Mouse (Mus musculus): ENCODE data around the gene I0C0044D17Rik.
A peak's percentile ranks its signal among the peaks of the same experiment; 100 is the strongest.

I0C0044D17Rik gene

DNA sequence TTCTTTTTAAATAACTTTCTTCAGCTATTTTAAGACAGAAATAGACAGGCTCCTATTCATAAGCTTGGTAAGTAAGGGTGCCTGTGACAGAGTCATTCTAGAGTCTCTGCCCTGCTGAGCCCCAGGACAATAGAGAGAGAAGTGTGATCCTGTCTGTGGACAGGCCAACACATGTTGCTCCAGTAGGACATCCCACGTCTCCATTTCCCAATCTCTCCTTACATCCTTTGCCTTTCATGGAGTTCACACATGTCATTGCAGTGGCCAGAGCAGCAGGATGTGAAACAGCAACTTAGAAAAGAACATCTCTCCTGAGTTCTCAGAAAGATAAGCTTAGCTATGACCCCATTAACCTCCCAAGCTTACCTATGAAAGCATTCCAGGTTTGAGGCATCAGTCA lies 8.1 kb upstream of the I0C0044D17Rik start:
- no peak for DNase-seq (ENCODE audit: inconsistent age in 2 of 2, low spot score in 1 of 2)

DNA sequence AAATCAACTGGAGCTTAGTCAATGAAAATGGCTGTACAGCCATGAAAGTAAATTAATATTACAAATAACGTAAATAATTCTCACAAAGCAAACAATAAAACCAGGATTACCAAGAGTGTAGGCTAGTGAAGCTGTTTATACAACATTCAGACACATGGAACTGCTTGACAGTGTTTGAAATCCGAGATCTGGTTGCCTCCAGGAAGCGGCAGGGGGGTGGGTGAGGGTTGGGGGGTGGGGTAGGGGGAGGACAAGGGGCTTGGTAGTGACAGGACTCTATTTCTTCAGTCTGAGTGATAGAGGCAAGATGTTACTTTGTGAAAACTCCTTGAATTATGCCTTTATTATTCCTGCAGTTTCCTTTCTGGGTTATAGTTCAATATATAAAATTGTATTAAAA lies 3.1 kb upstream of the I0C0044D17Rik start:
- DNase-seq (ENCODE audit: inconsistent age in 2 of 2, low spot score in 1 of 2) = no peak

- DNase-seq (ENCODE audit: inconsistent age in 2 of 2, low spot score in 1 of 2) = no peak
These were observed 593 bp downstream of the I0C0044D17Rik start for GRCm38 (mm10) chr4:98823047-98823446.

DNA sequence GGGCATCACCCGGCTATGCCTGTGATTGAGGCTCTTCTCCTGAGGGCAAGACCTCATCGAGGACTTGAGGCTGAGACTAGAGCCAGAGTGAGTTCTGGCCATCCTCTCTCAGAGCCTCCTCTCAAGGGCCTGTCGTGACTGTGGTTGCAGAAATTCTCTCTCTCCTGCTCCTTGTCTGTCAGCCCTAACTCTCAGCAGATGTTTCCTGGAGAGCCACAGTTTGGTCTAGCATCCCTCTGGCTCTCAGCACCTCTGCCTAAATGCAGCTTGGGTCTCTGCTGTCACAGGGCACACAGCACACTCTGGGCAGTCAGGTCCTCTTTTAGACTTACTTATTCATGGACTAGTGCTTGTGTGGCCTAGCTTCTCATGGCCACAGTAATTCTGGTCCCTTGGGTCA lies 1.2 kb downstream of the I0C0044D17Rik start:
- DNase-seq (ENCODE audit: inconsistent age in 2 of 2, low spot score in 1 of 2) = no peak

DNA sequence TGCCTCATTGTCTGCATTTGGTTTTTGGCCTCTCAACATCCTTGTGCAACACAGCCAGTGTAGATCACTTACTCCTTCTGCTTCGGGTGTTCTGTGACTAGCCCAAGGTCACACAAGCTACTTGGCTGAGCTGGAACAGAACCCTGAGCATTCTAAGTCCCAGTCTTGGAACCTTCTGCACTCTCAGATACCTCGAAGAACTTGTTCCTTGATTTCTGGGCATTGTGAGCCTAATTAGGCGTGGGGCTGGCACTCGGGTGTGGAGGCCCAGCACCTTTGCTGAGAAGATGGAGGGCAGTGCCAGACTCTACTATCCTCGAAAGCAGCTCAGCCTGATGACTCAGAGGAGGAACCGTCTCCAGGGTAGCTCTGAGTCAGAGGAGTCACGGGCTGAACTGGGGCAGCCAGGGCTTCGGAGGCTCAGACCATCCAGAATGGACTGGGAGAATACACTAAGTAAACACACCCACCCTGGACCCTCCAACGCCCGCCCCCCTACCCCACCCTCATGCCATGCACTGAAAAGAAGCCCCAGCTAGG lies 4.4 kb downstream of the I0C0044D17Rik start:
- peak; percentile 65 to 89 for DNase-seq (ENCODE audit: inconsistent age in 2 of 2, low spot score in 1 of 2)

DNA sequence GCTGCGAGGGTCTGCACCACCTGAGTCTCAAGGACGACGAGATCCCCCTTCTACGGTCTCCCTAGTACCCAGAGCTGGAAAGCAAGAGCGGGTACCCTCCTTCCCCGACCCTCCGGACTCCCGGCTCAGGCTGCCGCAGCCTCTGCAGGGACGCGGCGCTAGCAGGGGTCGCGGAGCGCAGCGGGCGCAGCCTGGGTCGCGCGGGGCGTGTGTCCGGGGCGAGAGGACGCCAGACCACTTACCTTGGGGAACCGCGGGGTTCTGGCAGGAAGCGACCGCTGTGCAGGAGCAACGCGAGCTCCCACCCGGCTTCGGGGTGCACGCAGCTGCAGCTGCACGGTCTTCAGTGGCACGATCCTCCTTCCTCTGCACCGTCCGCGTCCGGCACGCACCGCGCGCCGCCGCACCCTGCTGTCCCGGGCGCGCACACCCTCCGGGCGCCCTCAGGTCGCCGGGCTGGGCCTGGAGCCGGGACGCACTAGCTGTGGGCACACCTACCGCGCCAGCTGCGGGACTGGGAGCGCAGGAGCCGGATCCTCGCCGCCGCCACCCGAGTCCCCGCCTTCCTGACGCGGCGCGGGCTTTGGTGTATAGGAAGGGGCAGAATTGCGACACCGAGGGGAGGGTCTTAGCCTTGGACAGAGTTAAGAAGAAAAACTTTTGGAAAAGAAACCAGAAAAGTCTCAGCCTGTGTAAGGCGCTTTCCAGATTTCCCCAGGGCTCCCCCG lies 6.3 kb downstream of the I0C0044D17Rik start, which contains the start of gene Kank4:
Gene Kank4, minus strand, starts transcription at position 354 of the 728 bp plus-strand sequence.
- peak; percentile 37 to 73 for DNase-seq (ENCODE audit: inconsistent age in 2 of 2, low spot score in 1 of 2)

GRCm38 (mm10) chr4:98816807-98817183 lies 6.8 kb downstream of the I0C0044D17Rik start:
- DNase-seq (ENCODE audit: inconsistent age in 2 of 2, low spot score in 1 of 2) = peak; percentile 14 to 47

DNA sequence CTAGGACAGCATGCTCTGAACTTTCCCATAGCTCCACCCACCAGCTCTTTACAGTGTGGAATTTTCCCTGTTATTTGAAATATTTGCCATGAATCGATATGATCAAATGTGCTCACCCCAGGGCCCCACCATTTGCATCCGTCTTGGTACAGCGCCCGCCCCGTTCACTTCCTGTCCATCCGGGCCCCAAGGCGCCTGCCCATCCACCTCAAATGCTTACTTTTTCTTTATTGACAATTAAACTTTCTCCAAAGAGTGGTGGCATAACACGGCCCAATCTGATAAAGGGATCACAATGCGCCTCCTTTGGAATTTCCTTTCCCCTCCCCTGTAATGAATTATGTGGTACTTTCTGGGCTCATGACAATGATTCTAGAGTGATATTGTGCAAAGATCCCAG lies 17.3 kb downstream of the I0C0044D17Rik start:
- DNase-seq (ENCODE audit: inconsistent age in 2 of 2, low spot score in 1 of 2) = no peak

- DNase-seq (ENCODE audit: inconsistent age in 2 of 2, low spot score in 1 of 2) = no peak
These were observed 18.2 kb downstream of the I0C0044D17Rik start for GRCm38 (mm10) chr4:98805291-98806048.

DNA sequence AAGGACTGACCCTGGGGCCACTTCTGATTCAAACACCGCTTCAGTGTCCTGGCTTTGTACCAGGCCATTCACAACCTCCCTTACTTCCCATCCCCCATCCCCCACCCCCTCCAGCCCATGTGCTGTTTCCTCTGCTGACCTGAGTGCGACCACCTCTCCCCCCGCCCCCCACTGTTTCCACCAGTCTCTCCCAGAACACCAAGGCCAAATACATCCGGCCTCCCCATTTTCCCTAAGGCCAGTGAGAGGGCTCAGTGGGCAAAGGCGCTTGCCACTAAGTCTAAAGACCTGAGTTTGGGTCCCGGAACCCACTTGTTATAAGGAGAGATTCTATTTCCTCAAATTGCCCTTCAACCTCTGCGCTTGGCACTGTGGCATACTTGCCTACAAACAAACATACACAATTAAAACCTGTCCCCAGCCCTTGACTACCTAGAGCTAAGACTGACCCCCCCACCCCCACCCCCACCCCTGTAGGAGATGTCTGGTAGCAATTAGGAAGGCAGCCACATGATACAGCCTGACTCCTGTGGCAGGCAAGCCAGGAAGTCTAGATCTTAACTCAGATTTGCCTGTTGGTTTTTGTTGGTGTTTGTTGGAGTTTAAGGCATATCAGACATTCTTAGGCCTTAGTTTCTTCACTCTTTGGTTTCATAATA lies 19.0 kb downstream of the I0C0044D17Rik start:
- DNase-seq (ENCODE audit: inconsistent age in 2 of 2, low spot score in 1 of 2) = no peak

GRCm38 (mm10) chr4:98801775-98802174 lies 21.9 kb downstream of the I0C0044D17Rik start:
- no peak for DNase-seq (ENCODE audit: inconsistent age in 2 of 2, low spot score in 1 of 2)

DNA sequence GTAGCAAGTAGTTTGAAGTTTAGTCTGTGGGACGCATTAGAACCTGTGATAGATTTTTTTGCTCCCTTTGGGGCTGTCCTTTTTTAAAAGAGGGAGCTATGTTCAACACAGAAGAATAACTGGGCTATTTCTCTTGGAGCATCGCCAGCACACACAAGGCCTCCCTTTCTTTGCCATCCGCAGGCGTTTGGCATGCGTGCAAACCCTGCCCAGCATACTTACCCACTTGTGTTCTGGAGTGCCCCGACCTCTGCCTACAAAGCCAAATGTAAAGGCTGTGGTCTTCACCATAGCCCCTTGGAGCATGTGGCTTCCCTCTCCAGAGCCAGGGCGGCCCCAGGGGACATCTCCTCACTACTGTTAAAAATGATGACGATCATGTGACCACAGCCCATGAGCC lies 22.8 kb downstream of the I0C0044D17Rik start:
- DNase-seq (ENCODE audit: inconsistent age in 2 of 2, low spot score in 1 of 2) = peak in 1 of 2 experiments; percentile 36

- DNase-seq (ENCODE audit: inconsistent age in 2 of 2, low spot score in 1 of 2) = peak in 1 of 2 experiments; percentile 28
These were observed 26.9 kb downstream of the I0C0044D17Rik start for GRCm38 (mm10) chr4:98796591-98797341.

DNA sequence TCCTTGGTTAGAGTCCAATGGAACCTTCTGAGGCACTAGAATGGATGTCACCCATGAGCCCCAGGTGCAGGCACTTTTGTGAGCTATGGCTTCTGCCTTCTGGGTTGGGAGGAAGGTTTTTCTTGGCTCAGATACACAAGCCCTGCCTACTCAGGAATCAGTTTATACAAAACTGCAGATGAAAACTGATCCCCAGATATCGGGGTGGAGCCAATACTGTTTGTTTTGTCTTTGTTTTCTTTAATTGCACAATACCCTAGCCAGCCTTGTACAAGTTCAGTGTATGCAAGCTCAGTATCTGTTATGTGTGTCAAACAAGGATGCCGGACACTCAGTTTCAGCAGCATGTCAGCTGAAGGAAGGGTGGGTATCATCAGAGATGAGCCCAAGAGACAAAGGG lies 28.4 kb downstream of the I0C0044D17Rik start:
- DNase-seq (ENCODE audit: inconsistent age in 2 of 2, low spot score in 1 of 2) = no peak

GRCm38 (mm10) chr4:98793486-98793885 lies 30.2 kb downstream of the I0C0044D17Rik start:
- no peak for DNase-seq (ENCODE audit: inconsistent age in 2 of 2, low spot score in 1 of 2)

- no peak for DNase-seq (ENCODE audit: inconsistent age in 2 of 2, low spot score in 1 of 2)
These were observed 32.9 kb downstream of the I0C0044D17Rik start for GRCm38 (mm10) chr4:98790721-98791120.

DNA sequence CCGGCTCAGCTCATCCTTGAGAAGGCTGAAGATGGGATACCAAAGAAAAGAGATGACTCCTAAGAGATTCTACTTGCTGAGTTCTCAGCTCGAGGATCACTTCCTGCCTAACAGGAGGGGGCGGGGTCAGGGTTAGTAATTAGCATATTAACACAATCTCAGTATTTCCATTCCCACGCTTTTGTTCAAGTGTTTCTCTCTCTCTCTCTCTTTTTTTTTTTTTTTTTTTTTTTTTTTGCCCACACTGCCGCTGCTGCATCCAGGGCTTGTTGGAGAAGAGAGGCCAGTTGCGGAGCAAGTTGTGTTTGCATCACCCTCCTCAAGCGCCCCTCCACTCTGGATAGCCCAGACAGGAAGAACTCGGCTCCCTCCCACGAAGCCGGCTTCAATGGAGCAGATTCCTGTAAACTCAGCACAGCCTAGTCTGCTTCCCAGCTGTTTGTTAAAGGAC lies 33.8 kb downstream of the I0C0044D17Rik start:
- DNase-seq (ENCODE audit: inconsistent age in 2 of 2, low spot score in 1 of 2) = peak in 1 of 2 experiments; percentile 25

DNA sequence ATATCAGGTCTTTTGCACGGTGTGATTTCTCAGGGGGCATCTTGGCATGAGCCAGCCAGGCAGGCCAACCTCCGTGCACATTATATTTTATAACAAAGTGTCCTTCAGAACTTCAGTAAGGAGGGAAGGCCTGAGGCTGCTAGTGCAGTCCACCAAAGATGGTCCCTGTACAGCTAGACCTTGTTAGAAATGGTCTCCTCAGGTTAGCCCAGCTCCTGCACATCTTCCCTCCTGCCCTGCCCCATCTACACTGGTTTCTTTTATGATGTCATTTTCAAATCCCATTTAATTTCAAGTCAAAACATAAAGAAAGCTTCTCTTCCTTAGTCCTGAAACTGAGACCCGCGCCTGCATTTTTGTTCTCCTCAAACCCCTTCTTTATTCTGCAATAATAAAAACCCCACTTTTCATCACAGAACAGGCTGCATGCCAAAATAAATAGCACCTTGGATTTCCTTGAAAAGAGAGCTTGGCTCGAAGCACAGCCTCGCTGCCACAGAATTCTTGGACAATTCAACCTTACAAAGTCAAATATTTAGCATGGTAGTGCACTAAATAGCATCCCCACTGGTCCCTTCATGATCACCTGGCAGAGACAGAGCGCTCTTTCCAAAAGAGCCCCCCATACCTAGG lies 34.4 kb downstream of the I0C0044D17Rik start:
- no peak for DNase-seq (ENCODE audit: inconsistent age in 2 of 2, low spot score in 1 of 2)

GRCm38 (mm10) chr4:98786281-98786680 lies 37.4 kb downstream of the I0C0044D17Rik start:
- DNase-seq (ENCODE audit: inconsistent age in 2 of 2, low spot score in 1 of 2) = no peak

GRCm38 (mm10) chr4:98785851-98786250 lies 37.8 kb downstream of the I0C0044D17Rik start:
- no peak for DNase-seq (ENCODE audit: inconsistent age in 2 of 2, low spot score in 1 of 2)

Data from adrenal gland, adult (tissue).